Mouse (Mus musculus) heart, postnatal 10 days (tissue): Measurements from ENCODE around the gene Lhfp. TPM values are rescaled to one million over a fixed set of nuclear protein-coding genes. Genes with fewer than 3 reads are reported as not detected.
A peak's percentile ranks its signal among the peaks of the same experiment; 100 is the strongest.

Experiments used
- DNase-seq, 2 experiments: peaks; one replicate each; pipeline ENCODE4 v3.0.0; 2021
- intact Hi-C: fragments of 180-260 bp; cut with DNase I; formaldehyde crosslinking; loops from one replicate; pipeline ENCODE4 v1.15.1; 2025
- total RNA-seq, 2 experiments: library from RNA; stranded (reverse); gene quantifications; 2 replicates each; pipeline ENCODE4 v1.2.3; 2021

Lhfp gene
- 10 to 100 TPM; 80.2 to 85.2 TPM for total RNA-seq

DNA sequence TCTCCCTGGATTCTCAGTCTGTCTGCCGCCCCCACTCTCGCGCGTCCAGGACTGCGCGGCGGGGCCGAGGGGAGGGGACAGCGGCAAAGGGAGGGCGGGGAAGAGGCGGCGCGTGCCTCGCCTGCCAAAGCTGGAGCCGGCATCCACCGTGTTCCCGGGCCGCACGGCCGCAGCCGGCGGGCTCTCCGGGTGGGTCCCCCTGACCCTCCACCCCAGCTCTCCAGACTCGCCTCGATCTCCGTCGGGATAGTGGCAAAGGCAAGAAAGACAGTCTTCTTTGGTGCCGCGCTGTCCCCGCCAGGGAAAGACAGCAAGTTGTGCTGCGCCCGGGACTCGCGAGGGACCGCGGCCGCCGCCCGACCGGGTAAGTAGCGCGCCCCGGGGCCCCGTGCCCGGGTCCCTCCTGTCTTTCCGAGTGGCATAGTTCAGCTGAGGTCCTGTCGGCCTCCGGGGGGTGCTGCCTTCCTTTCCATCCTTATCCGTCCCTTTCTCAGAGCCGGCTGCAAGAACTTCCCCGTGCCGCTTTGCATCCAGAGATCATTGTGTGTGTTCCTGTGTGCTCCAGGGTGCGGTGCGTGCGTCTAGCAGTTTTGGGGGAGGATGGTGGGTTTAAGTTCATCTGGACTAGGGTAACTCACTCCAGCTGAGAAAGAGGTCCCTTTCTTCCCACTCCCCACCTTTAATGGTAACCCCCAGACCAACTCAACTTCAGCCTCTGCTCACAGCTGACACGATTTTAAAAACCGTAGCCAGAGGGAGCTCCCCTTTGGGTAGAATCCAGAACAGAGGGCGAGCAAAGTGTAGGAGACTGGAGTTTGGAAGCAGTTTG is at the start of gene Lhfp:
Gene Lhfp, plus strand, starts transcription at position 118 of the 829 bp plus-strand sequence.
- peak; percentile 86 to 89 for DNase-seq
- intact Hi-C loops, result loop anchor here (2.0 to 5.0 kb wide), 5 partner anchors 15 to 206 kb away; no protein-coding TSS in a partner anchor

DNA sequence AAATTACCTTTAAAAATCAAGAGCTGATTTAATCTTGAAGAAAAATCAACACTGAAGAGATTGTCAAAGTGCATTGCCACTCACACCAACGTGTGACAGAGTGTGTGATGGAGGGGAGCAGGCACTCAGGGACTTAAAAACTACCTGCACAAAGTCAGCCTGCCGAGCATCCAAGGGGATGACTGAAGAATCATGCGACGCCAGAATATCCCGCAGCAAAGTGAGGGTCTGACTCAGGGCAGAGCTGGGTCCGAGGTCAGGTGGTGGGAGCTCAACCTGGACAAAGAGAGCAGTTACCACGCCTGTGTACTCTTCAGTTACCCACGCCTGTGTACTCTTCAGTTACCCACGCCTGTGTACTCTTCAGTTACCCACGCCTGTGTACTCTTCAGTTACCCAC is 48.0 kb upstream of the Lhfp start:
- no peak for DNase-seq
- intact Hi-C loops, result no loop called here

GRCm38 (mm10) chr3:52994666-52995065 is 46.7 kb upstream of the Lhfp start:
- DNase-seq, result no peak
- intact Hi-C loops, result no loop called here

GRCm38 (mm10) chr3:52996635-52997034 is 44.7 kb upstream of the Lhfp start:
- no peak for DNase-seq
- intact Hi-C loops, result no loop called here

DNA sequence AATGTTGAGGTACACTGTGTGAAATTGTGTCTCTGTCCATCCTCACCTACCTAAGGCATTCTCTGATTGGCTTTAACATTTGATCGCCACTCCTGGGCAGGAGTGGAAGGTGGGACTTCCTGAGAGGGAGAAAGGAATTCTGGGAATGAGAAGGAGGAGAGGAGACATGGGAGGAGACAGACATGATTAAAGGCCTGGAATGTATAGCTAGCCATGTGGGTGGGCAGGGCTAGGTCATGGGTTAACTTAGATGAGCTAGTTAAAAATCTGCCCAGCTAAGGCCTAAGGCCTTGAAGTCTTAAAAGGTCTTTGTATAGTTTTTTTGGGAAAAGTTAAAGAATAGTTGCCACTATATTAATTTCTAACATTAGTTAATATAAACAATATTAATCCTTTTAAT is 43.9 kb upstream of the Lhfp start:
- intact Hi-C loops, result no loop called here
- no peak for DNase-seq

- intact Hi-C loops, result no loop called here
- DNase-seq, result no peak
These were observed 42.1 kb upstream of the Lhfp start for GRCm38 (mm10) chr3:52999016-52999744.

DNA sequence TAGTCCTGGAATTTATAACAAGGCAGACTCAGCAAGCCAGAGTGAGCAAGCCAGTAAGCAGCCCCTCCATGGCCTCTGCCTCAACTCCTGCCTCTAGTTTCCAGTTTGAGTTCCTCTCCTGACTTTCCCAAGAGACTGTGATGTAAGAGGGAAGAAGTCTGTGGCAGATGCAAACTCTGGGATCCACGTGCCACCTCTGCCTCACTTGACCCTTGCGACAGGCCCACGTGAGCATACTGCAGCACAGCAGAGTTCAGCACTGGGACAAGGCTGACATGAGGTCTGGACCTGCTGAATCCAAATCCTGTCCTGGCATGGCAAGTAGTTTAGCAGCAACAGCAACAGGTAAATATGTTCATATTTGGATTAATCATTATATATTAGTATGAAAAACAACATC is 41.3 kb upstream of the Lhfp start:
- intact Hi-C loops, result no loop called here

DNA sequence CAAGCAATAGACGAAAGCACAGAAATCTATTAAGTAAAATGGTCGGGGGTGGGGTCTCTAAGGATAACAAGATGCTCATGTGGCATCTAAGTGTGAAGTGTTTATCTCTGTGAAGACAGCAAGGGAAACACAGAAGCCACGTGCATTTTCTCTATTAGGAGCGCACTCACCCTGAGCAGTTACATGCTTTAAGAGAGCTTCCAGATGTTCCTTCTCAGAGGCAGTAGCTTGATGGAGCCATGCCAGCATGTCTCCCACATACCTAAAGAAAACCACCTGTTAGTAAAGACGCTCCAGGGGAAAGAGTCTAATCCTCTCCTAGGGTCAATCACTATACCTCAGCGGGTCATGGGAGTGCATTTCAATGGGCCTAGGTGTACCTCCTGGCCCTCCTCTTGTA is 39.3 kb upstream of the Lhfp start:
- no peak for DNase-seq
- intact Hi-C loops, result loop anchor here (2.0 kb wide), 1 partner anchor 745 kb away; no protein-coding TSS in a partner anchor

More for the DNA sequence above, 41.3 kb upstream of the Lhfp start:
- DNase-seq, result no peak

- intact Hi-C loops, result no loop called here
- peak; percentile 44 to 63 for DNase-seq
These were observed 36.8 kb upstream of the Lhfp start for GRCm38 (mm10) chr3:53004406-53005114.

- intact Hi-C loops, result no loop called here
- DNase-seq, result no peak
These were observed 33.9 kb upstream of the Lhfp start for GRCm38 (mm10) chr3:53007411-53007810.

DNA sequence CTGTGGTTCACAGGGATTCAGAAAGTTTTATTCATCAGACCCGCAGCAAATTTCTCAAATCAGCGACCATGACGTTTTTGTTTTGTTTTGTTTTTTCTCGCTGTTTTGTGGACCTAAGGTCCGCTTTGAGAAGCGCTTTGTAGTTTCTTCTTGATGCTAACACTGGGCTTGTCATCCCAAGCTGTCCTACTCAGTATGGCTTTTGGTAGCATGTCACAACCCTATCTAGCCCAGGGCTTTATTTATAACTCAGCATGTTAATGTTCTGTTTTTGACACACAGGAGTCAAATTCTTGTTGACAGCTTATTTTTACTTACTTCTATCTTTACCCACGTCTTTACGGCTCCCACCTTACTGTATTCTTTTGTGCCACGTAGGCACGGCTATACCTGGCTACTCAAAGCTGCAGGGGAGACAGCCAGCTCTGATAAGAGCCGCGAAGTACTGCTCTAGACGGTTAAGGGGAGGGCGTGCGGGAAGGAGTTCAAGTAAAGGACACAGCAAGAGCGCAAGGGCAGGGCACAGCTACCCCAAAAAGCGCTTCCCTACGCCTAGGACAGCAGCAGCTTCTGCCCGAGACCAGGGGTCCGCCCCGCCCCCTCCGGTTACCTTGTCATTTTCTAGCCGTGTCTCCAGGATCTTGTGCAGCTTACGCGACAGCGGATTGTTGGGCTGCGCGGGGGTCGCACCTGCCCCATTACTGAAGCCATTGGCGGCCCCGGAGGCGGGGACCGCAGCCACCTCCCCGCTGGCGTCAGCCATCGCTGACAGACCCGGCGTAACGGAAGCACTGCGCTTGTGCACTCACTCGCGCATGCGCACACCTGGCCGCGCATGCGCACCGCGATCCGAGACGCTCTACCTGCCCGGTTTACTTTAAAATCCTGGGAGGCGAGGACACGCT is 24.6 kb upstream of the Lhfp start, which contains the start of gene Cog6:
Gene Cog6, minus strand, starts transcription at position 802 of the 905 bp plus-strand sequence.
- intact Hi-C loops, result loop anchor here (10.0 kb wide), 1 partner anchor 1462 kb away; no protein-coding TSS in a partner anchor

GRCm38 (mm10) chr3:53027333-53027732 is 14.0 kb upstream of the Lhfp start:
- intact Hi-C loops, result no loop called here
- DNase-seq, result no peak

More for the DNA sequence above, 24.6 kb upstream of the Lhfp start, which contains the start of gene Cog6:
- peak; percentile 87 to 88 for DNase-seq

DNA sequence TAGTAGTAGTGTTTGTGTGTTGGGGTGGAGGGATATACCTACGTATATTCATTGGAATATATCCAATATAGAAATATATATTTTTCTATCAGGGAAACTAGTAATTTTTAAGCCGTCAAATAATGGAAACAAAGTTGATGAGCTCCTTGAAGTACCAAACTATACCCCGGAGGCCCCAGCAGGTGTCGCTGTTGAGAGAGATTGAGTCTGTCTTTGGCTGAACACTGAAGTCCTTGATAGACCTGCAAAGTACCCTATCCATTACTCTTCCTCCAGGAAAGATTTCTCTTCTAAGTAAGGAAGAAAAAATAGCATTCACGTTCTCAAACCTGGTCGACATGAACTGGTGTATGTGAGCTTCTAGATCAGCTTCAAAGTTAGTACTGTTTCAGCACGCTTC is 12.3 kb upstream of the Lhfp start:
- intact Hi-C loops, result loop anchor here (1.0 kb wide), 2 partner anchors 300 to 419 kb away; no protein-coding TSS in a partner anchor
- peak; percentile 73 to 85 for DNase-seq

GRCm38 (mm10) chr3:53031586-53031985 is 9.7 kb upstream of the Lhfp start:
- intact Hi-C loops, result no loop called here
- no peak for DNase-seq

- intact Hi-C loops, result no loop called here
- DNase-seq, result no peak
These were observed 8.9 kb upstream of the Lhfp start for GRCm38 (mm10) chr3:53032432-53032831.

GRCm38 (mm10) chr3:53033448-53033847 is 7.9 kb upstream of the Lhfp start:
- intact Hi-C loops, result loop anchor here (1.0 kb wide), 1 partner anchor 296 kb away; no protein-coding TSS in a partner anchor
- peak; percentile 43 to 55 for DNase-seq

GRCm38 (mm10) chr3:53036076-53036475 is 5.3 kb upstream of the Lhfp start:
- intact Hi-C loops, result no loop called here
- DNase-seq, result no peak

- DNase-seq, result no peak
- intact Hi-C loops, result no loop called here
These were observed 4.4 kb upstream of the Lhfp start for GRCm38 (mm10) chr3:53036941-53037340.

DNA sequence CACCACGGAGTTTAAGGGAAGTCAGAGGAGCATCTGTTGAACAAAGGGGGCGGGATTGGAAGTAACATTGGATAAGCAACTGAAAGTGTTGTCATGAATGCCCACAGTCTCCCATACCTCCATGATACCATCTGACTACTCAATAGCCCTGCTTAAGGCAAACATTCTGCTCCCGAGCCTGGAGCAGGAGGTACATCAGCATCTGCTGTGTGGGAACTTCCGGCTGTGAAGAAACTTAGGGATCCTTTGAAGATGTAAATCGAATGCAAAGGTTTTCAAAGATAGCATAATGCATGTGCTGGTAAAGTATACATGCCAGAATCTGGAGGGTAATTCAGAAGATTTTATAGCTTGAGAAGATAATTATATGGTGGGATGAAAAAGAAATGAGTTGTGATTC is 2.4 kb upstream of the Lhfp start:
- DNase-seq, result no peak
- intact Hi-C loops, result no loop called here

DNA sequence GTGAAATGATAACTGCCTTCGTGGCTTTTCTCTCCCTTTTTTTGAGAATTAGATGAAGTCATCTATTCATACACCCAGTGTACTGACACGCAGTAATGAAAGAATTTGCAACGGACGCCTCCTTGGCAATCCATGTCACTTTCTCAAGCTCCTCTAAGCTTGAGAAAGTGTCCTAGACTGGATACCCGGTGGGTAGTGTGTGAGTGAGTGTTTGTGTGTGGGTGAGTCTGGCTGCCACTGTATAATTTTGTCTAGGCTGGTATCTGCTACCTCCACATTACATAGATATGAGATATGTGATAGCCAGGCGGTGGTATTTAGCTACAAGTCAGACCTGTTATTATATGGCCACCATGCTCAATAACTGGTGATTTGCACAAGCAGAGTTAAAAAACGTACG is 1.6 kb upstream of the Lhfp start:
- DNase-seq, result no peak
- intact Hi-C loops, result loop anchor here (5.0 kb wide), 4 partner anchors 48 to 208 kb away; no protein-coding TSS in a partner anchor
